Mouse (Mus musculus) small intestine, adult 2 months (tissue): ENCODE data around the gene Mapk6. TPM values are rescaled to one million over a fixed set of nuclear protein-coding genes. Genes with fewer than 3 reads are reported as not detected.

Source experiments
- H3K27ac ChIP-seq: fragments of 200-500 bp; 2 replicates; pipeline ENCODE4 v1.5.1; 2012; ENCODE audit warnings: low read depth, low read length, control low read depth, inconsistent platforms; ENCODE audit not compliant: insufficient read depth
- H3K27me3 ChIP-seq: fragments of 200-500 bp; 2 replicates; pipeline ENCODE4 v1.6.1; 2012; ENCODE audit warnings: mild to moderate bottlenecking, moderate library complexity, low read length, inconsistent platforms; ENCODE audit not compliant: control insufficient read depth, insufficient read depth
- H3K36me3 ChIP-seq: fragments of 200-500 bp; 2 replicates; pipeline ENCODE4 v1.6.1; 2012; ENCODE audit warnings: mild to moderate bottlenecking, low read length, control low read depth, inconsistent platforms; ENCODE audit not compliant: control insufficient read depth, insufficient read depth
- H3K4me1 ChIP-seq: fragments of 200-500 bp; 2 replicates; pipeline ENCODE4 v1.6.1; 2012; ENCODE audit warnings: low read length, inconsistent platforms, mixed read lengths; ENCODE audit not compliant: control insufficient read depth, insufficient read depth, insufficient read length
- H3K4me3 ChIP-seq: fragments of 200-500 bp; 2 replicates; pipeline ENCODE4 v1.5.1; 2012; ENCODE audit warnings: low read depth, mild to moderate bottlenecking, control low read depth, inconsistent platforms, low read length, moderate library complexity
- CTCF ChIP-seq: fragments of 200-500 bp; IDR thresholded peaks from 2 replicates; pipeline ENCODE4 v1.5.1; 2012; ENCODE audit warnings: low read depth, mild to moderate bottlenecking, control low read depth, inconsistent platforms, low read length, moderate library complexity, mixed read lengths; ENCODE audit not compliant: insufficient replicate concordance, insufficient read length; ENCODE audit errors: extremely low read depth
- POLR2A ChIP-seq: fragments of 200-500 bp; IDR thresholded peaks from 2 replicates; pipeline ENCODE4 v1.6.1; 2012; ENCODE audit warnings: low read depth, mild to moderate bottlenecking, control low read depth, inconsistent platforms, low read length, moderate library complexity
- WGBS: fragments of 180-500 bp; shearing (Covaris S2); methylation state at CpG from one replicate; pipeline ENCODE4 v1.1.7; 2018; 5-methylcytosine and 5-hydroxymethylcytosine counted together
- polyA plus RNA-seq: library from polyadenylated mRNA; depleted of rRNA; stranded (reverse); fragments of >200 nt; gene quantifications from 2 replicates; pipeline ENCODE4 v1.2.3, GENCODE M21; 2012

The Mapk6 gene
- polyA plus RNA-seq, 1 experiment = 28.9 TPM

DNA sequence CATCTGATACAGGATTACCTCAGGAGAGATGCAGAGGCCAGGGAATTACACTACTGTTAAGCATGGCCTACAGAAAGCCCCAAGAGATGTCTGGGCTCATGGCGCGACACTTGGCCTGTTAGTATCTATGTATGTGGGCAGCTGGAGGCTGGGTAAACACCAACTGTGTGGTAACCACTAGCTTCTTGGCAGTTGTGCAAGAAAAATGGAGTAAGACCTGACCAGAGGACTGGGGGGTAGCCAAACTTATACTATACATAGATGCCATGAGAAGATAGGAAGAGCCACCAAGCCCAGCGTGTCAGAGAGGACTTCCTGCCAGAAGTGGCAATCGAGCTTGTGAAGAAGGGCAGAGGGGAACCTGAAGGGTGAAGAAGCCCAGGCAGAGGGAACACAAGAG lies 47.6 kb downstream of the Mapk6 start:
- WGBS = 86% methylated on average over 4 of the region's 4 CpGs
- H3K27me3 ChIP-seq = no peaks in the 10 kb centered on the region
- peak overlapping the region; percentile 89 for H3K27ac ChIP-seq

DNA sequence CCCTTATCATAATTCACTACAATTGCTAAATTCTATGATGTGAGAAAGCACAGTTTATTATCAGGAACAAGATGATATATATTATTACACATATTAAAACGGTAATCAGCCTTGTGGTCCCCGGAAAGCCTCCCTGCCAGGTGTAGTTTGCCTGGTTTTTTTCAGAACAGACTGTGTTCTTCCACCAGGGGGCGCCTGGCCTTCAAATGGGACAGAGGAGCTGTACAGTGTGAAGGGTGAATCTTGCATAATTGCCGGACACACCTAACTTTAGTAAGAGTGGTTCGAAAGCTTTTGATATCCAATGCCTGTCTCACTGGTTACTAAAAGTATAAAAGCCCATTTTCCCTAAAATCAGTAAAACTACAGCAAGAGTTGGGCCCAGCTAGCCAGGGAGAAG lies 48.1 kb downstream of the Mapk6 start:
- H3K27me3 ChIP-seq = no peaks in the 10 kb centered on the region
- TF ChIP-seq POLR2A = no peak
- TF ChIP-seq CTCF = peak; percentile 86; the same call in 1 of the 2 replicates
- no peaks in the 10 kb centered on the region for H3K36me3 ChIP-seq
- H3K4me3 ChIP-seq = no peak overlapping the region
- peak overlapping the region; percentile 89 for H3K27ac ChIP-seq
- 2% methylated on average over 5 of the region's 5 CpGs for WGBS
- peaks cover 16% of the 10 kb centered on the region; the same call in 1 of the 2 replicates for H3K4me1 ChIP-seq

More for the DNA sequence above, 47.6 kb downstream of the Mapk6 start:
- H3K4me3 ChIP-seq = no peak overlapping the region
- TF ChIP-seq POLR2A (no peak), CTCF (no peak)
- H3K36me3 ChIP-seq = no peaks in the 10 kb centered on the region
- H3K4me1 ChIP-seq = peaks cover 18% of the 10 kb centered on the region; the same call in 1 of the 2 replicates

DNA sequence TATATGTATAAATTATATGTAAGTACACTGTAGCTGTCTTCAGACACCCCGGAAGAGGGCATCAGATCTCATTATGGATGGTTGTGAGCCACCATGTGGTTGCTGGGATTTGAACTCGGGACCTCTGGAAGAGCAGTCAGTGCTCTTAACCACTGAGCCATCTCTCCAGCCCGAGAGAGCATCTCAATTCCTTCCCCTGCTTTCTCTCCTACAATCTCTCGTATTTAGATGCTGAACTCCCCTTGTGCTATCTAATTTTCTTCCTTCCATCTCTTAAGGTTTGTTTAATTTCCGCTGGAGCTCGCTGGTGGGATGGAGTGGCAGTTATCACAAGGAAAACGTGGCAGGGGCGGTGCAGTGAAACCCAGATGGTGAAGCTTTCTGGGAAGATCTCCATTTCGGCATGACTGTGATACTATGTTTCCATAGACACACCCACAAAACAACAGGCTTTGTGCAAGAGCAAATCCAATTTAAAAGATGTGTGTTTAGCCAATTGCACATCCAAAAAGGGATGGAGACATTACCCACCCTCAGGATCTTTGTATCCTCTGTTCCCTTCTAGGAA lies 52.6 kb downstream of the Mapk6 start:
- H3K27me3 ChIP-seq = no peaks in the 10 kb centered on the region
- no peak for TF ChIP-seq POLR2A
- H3K4me1 ChIP-seq = peaks cover 6% of the 10 kb centered on the region
- no peak overlapping the region for H3K27ac ChIP-seq
- 69% methylated on average over 9 of the region's 9 CpGs for WGBS
- H3K4me3 ChIP-seq = no peak overlapping the region
- H3K36me3 ChIP-seq = no peaks in the 10 kb centered on the region

DNA sequence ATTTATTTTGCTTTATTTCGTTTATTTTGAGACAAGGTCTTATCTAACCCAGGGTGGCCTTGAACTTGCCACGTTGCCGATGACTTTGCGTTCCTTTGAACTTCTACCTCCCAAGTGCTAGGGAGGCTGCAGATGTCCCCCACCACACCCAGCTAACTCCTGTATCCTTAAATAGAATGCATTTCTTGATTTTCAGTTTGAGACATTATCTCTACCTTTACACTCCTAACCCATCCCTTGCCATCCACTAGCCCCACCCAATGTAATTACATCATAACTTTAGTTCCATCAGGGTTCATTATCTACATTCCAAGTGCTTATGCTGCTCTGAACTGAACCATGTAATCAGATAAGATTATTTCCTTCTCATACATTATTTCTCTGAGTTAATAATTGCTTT lies 54.0 kb downstream of the Mapk6 start:
- no peak overlapping the region for H3K27ac ChIP-seq
- H3K4me3 ChIP-seq = no peak overlapping the region
- 50% methylated on average over 4 of the region's 4 CpGs for WGBS
- no peaks in the 10 kb centered on the region for H3K36me3 ChIP-seq
- no peak for TF ChIP-seq POLR2A
- TF ChIP-seq CTCF = no peak
- H3K27me3 ChIP-seq = no peaks in the 10 kb centered on the region
- peaks cover 2% of the 10 kb centered on the region for H3K4me1 ChIP-seq

DNA sequence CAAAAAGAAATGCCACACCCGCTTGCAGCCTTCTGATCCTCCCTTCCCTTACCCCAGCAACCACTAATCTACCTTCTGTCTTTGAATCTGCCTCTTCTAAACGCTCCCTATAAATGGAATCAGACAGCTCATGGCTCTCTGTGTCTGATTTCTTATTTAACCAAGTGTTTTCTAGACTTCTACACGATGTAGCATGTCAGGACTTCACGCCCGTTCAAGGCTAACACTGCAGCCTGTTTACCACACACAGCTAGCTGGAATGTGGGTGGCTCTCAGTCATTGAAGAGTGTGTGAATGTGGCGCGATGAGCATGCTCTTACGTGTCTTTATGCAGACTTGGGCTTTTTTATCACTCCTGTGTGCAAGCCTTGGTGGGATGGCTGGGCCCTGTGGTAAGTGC lies 56.7 kb downstream of the Mapk6 start:
- H3K4me1 ChIP-seq = peaks cover 2% of the 10 kb centered on the region
- no peaks in the 10 kb centered on the region for H3K27me3 ChIP-seq
- H3K27ac ChIP-seq = no peak overlapping the region
- WGBS = 71% methylated on average over 8 of the region's 8 CpGs
- H3K4me3 ChIP-seq = no peak overlapping the region
- TF ChIP-seq CTCF (no peak), POLR2A (no peak)
- H3K36me3 ChIP-seq = no peaks in the 10 kb centered on the region

DNA sequence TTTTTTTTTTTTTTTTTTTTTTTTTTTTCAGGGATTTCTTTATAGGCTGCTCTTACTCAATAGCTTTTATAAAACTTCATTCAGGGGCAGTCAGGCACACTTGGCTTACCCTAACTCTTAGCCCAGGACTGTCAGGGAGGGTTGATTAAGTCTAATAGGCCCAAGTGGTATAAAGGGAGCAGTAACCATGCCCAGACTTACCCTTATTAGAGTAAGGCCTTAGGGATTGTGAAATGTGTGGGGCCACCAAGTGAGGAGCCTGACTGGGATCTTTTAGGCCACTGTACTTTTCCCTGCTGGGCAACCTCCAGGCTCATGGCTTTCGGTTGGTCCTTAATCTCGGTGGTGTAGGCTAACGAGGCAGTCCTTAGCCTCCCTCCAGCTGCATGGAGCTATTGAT lies 61.2 kb downstream of the Mapk6 start:
- no peaks in the 10 kb centered on the region for H3K27me3 ChIP-seq
- no peaks in the 10 kb centered on the region; the same call in 1 of the 2 replicates for H3K36me3 ChIP-seq
- TF ChIP-seq POLR2A (no peak), CTCF (no peak)
- no peaks in the 10 kb centered on the region for H3K4me1 ChIP-seq
- no peak overlapping the region for H3K27ac ChIP-seq
- WGBS = 82% methylated on average over 3 of the region's 3 CpGs
- no peak overlapping the region for H3K4me3 ChIP-seq

DNA sequence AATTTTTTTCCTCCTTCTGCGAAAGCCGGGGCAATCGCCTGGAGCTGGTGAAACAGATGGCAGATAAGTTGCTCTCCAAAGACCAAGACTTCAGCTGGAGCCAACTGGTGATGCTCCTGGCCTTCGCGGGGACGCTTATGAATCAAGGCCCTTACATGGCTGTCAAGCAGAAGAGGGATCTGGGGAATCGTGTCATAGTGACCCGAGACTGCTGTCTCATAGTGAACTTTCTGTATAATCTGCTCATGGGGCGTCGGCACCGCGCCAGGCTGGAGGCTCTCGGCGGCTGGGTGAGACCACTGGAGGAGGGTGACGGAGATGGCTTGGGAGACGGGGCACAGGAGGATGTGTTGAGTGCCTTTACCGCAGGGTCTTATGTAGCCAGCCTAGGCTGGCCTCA lies 61.7 kb downstream of the Mapk6 start:
- 89% methylated on average over 17 of the region's 17 CpGs for WGBS
- Histone ChIP-seq H3K27me3 (no peaks in the 10 kb centered on the region), H3K4me3 (no peak overlapping the region), H3K36me3 (no peaks in the 10 kb centered on the region; the same call in 1 of the 2 replicates), H3K4me1 (no peaks in the 10 kb centered on the region), H3K27ac (no peak overlapping the region)
- TF ChIP-seq POLR2A (no peak), CTCF (no peak)
